Mouse (Mus musculus) E14TG2a.4 (cell line): ENCODE results near the gene Adamts4.
"Not testable (repeated sequence)": the region's sequence is repeated elsewhere in the genome, so short reads cannot be mapped to it uniquely, and the experiment has no call there.

Source experiments
- H3K27me3 ChIP-seq: 2 replicates; pipeline ENCODE4 v1.6.1; 2014; ENCODE audit warnings: low read length, control low read depth; ENCODE audit not compliant: insufficient read depth
- H3K36me3 ChIP-seq: 2 replicates; pipeline ENCODE4 v1.6.1; 2014; ENCODE audit warnings: low read length, control low read depth; ENCODE audit not compliant: insufficient read depth
- H3K4me1 ChIP-seq: replicated peaks from 2 replicates; pipeline ENCODE4 v1.6.1; 2014; ENCODE audit warnings: low read depth, low read length, control low read depth
- H3K4me3 ChIP-seq: replicated peaks from 2 replicates; pipeline ENCODE4 v1.5.1; 2014; ENCODE audit warnings: mild to moderate bottlenecking, low read length
- H3K9me3 ChIP-seq: 2 replicates; pipeline ENCODE4 v1.6.1; 2014; ENCODE audit warnings: low read length, control low read depth
- CTCF ChIP-seq: conservative IDR thresholded peaks from 2 replicates; pipeline ENCODE4 v1.5.1; 2014; ENCODE audit warnings: low read length
- NANOG ChIP-seq: IDR thresholded peaks from 2 replicates; pipeline ENCODE4 v1.6.1; 2014; ENCODE audit warnings: borderline replicate concordance, low read length, mixed read lengths
- POU5F1 ChIP-seq: IDR thresholded peaks from 2 replicates; pipeline ENCODE4 v1.6.1; 2014; ENCODE audit warnings: low read length, borderline replicate concordance

The Adamts4 gene

DNA sequence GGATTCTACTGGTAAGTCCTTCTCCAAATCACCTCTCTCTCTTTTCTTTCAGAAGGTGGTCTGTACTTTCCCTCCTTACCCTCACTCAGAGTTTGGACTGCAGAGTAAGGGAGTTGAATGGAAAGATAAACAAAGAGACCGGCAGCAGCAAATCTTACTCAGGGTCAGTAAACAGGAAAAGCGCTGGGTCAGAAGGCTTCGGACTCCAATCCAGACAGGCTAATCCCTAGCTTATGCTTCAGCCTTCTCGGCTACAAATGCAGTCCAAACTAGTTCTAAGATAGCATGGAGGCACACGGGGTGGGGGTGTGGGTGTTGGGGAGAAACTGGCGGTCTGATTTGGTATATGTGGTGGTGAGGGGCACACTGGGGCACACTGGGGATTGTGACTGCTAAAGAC, 12.8 kb upstream of the Adamts4 start:
- Histone ChIP-seq H3K27me3 (no peaks in the 10 kb centered on the region), H3K4me3 (no peak overlapping the region), H3K4me1 (peaks cover 63% of the 10 kb centered on the region), H3K9me3 (no peaks in the 10 kb centered on the region), H3K36me3 (peaks cover 77% of the 10 kb centered on the region)
- TF ChIP-seq POU5F1 (no peak), NANOG (no peak), CTCF (no peak)

DNA sequence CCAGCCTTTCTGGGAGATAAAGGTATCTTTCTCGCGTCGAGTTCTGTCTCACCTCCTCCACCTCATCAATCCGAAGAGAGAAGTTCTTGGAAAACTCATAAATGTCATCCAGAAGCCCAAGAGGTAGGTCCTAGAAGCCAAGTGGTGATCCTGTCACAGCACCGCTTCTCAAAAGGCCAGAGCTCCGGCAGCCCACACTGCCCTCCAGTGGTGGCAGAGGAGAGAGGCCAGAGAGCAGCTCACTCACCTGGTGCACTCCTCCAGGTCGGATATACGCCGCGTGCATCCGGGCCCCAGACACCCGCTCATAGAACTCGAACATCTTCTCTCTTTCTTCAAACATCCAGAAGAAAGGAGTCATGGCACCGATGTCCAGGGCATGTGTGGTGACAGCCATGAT, 11.8 kb upstream of the Adamts4 start:
- no peak for TF ChIP-seq NANOG
- TF ChIP-seq CTCF = peak; percentile 87
- peaks cover 67% of the 10 kb centered on the region for H3K4me1 ChIP-seq

DNA sequence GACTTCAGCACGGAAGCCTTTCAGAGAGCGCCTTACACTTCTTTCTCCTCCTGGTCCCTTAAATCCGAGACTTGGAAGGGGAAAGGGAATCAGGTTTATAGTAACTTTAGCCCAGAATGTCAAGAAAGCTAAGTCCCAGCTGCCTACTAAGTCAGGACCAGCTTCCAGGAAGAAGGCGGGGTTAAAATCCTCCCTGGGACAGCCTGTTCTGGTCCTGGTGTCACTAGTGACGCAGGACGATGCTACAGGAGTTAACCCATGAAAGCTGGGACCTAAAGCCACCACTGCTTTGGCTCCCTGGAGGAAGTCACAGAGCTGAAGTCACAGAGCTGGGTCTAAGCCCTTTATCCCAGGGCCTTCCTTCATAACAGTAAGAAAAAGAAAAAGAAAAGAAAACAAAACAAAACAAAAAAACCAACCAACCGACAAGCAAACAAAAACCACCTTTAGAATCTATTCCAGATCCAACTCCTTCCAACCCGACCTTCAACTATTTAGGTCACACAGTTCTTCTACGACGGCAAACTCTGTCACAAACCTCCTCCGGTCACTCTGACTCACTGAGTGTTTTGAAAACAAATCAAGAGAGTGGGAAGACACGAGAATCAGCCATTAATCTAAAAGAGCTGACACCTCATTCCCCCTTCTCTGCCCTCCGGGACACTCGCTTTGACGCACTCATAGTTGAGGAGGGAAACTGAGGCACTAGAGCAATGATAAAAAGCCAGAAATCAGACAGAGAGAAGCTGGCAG, 10.1 kb upstream of the Adamts4 start:
- no peaks in the 10 kb centered on the region for H3K9me3 ChIP-seq
- TF ChIP-seq NANOG = no peak
- no peak for TF ChIP-seq CTCF
- no peak for TF ChIP-seq POU5F1
- H3K4me1 ChIP-seq = peaks cover 57% of the 10 kb centered on the region
- no peaks in the 10 kb centered on the region for H3K27me3 ChIP-seq
- H3K4me3 ChIP-seq = no peak overlapping the region
- peaks cover 88% of the 10 kb centered on the region for H3K36me3 ChIP-seq

More for the DNA sequence above, 11.8 kb upstream of the Adamts4 start:
- Histone ChIP-seq H3K9me3 (no peaks in the 10 kb centered on the region), H3K27me3 (no peaks in the 10 kb centered on the region), H3K36me3 (peaks cover 87% of the 10 kb centered on the region), H3K4me3 (peak overlapping the region; percentile 37; the same call in 1 of the 2 replicates)

DNA sequence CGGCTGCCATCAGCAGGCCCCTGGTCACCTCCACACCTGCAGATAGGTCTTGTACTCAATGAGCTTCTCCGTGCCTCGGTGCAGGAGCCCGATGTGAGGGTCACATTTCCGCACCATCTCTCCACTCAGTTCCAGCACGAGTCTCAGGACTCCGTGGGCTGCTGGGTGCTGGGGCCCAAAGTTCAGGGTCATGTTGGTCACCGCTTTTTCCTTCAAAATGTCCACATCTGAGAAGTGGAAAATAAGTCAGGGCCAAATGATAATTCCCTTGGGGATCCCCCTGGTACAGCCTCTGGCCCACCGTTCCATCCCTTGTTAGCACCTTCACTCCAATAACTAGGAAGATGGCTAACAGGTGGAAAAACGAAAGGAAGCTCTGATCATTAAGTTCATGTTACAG, 9.3 kb upstream of the Adamts4 start:
- peaks cover 64% of the 10 kb centered on the region for H3K4me1 ChIP-seq
- TF ChIP-seq POU5F1 (no peak), CTCF (no peak), NANOG (no peak)
- H3K36me3 ChIP-seq = peaks cover 85% of the 10 kb centered on the region
- no peaks in the 10 kb centered on the region for H3K9me3 ChIP-seq
- H3K27me3 ChIP-seq = no peaks in the 10 kb centered on the region
- no peak overlapping the region for H3K4me3 ChIP-seq

DNA sequence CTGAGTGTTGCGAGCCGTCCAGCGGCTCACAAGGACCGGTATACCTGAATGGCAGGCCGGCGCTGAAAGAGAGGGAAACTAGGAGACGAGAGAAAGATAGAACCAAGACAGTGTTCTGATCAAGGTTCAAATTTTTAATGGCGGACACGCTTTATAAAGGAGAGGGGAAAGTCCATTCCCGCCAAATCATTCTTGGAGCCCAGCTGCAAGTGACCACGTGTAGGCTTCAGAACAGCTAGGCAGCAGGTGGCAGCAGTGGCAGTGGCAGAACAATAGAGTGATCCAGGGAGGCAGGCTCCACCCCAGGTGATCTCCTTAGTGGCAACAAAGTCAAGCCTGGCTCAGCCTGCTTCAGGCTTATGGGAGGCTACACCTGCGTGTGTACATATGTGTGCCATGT, 8.3 kb upstream of the Adamts4 start:
- H3K9me3 ChIP-seq, H3K27me3 ChIP-seq, H3K4me3 ChIP-seq: not testable (repeated sequence)
- peaks cover 64% of the 10 kb centered on the region for H3K4me1 ChIP-seq
- peaks cover 76% of the 10 kb centered on the region for H3K36me3 ChIP-seq

DNA sequence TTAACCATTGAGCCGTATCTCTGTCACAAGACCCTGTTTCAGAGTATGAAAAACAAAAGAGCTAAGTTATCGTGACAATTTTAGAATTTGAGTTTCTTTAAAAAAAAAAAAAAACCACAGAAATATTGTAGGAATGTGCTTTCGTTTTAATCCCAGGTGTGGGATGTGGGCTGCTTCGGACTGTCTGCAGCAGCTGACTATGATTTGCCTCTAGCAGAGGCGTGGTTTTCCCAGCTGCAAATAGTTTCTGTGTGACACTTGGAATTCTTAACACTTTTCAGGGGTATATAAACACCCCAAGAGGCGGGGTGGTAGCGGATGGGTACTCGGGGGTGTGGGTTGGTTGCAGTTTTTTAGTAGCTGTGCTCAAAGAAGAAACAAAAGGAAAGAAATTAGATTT, 4.9 kb upstream of the Adamts4 start:
- peaks cover 2% of the 10 kb centered on the region; the same call in 1 of the 2 replicates for H3K27me3 ChIP-seq
- peaks cover 45% of the 10 kb centered on the region for H3K36me3 ChIP-seq
- no peaks in the 10 kb centered on the region for H3K9me3 ChIP-seq
- TF ChIP-seq POU5F1 (no peak), NANOG (no peak), CTCF (no peak)
- H3K4me3 ChIP-seq = no peak overlapping the region; the same call in 1 of the 2 replicates
- H3K4me1 ChIP-seq = peaks cover 74% of the 10 kb centered on the region

DNA sequence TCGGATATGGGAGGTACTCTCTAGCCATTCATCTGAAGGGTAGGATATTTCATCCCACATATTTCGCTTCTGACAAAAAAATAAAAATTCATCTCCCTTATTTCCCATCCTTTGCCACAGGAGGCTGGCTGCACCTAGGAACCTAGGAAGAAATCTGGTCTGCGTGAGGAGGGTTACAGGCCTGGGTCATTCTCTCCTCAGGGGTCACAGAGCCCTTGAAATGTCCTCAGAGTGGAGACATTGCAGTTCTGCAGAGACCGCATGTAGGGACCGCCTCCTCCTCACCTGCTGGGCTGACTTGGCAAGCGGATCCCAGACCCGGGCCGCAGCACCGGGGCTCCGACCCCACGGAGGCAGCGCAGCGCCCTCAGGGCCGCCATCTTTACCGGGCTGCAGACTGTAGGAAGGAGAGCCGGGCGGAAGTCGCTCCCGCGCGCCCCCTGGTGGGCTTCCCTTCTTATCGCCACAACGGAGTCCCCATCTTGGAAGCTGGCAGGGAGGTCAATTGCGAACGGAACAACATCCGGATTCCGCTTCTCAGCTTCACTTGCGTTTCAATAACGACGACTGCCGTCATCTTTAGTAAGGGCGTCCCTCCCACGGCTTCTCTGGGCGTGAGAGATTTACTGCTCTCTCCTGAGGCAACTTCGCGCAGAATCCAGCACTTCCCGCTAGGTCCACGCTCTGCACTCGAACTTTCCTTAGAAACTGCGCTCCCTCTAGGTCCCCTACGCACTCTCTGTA, 3.3 kb upstream of the Adamts4 start:
- TF ChIP-seq NANOG (no peak), POU5F1 (no peak), CTCF (peak; percentile 59)
- H3K9me3 ChIP-seq = no peaks in the 10 kb centered on the region
- peaks cover 11% of the 10 kb centered on the region; the same call in 1 of the 2 replicates for H3K27me3 ChIP-seq
- peak overlapping the region; percentile 91 for H3K4me3 ChIP-seq
- H3K36me3 ChIP-seq = peaks cover 30% of the 10 kb centered on the region
- H3K4me1 ChIP-seq = peaks cover 74% of the 10 kb centered on the region

DNA sequence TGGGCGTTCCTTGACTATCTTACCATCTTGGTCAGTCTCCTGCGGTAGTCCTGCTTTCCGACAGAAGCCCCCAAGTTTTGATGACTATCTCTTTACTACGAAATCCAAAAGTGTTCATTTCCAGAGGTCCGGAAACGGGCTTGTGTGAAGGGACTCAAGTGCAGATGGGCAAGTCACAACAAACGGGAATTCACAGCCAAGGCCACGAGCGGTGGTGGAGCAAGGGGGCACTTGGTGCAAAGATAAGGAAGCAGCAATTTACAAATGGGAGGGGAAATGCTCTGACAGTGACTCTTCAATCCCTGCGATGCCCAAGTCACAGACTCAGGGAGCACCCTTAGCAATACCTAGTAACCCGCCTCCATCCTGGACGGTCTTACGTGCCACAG, 2.8 kb upstream of the Adamts4 start:
- peaks cover 11% of the 10 kb centered on the region; the same call in 1 of the 2 replicates for H3K27me3 ChIP-seq
- TF ChIP-seq CTCF (no peak), POU5F1 (no peak), NANOG (no peak)

DNA sequence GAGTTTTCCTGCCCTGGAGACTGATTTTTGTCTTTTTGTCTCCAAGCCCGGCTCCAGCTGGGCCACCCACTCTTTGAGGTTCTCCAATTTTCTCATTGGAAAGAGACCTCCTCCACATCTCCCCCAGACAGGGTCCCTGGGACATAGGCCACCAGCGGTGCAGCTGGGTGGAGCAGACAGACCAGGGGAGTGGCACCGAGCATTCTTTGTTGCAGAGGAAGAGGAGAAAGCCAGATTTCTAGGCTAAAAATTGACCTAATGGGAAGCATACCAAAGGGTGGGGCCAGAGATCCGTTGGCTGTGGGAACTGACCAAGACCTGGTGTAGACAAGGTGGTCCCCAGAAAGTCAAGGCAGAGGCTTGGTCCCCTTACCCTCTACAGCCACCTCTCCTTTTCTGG, 2.3 kb upstream of the Adamts4 start:
- H3K27me3 ChIP-seq = peaks cover 12% of the 10 kb centered on the region; the same call in 1 of the 2 replicates
- H3K4me1 ChIP-seq = peaks cover 75% of the 10 kb centered on the region
- peaks cover 22% of the 10 kb centered on the region for H3K36me3 ChIP-seq
- H3K4me3 ChIP-seq = peak overlapping the region; percentile 91
- TF ChIP-seq POU5F1 (no peak), CTCF (no peak), NANOG (no peak)
- no peaks in the 10 kb centered on the region for H3K9me3 ChIP-seq

More for the DNA sequence above, 2.8 kb upstream of the Adamts4 start:
- no peaks in the 10 kb centered on the region for H3K9me3 ChIP-seq
- H3K4me3 ChIP-seq = peak overlapping the region; percentile 91
- peaks cover 27% of the 10 kb centered on the region for H3K36me3 ChIP-seq
- peaks cover 75% of the 10 kb centered on the region for H3K4me1 ChIP-seq
